Mouse (Mus musculus): ENCODE measurements around the gene Jchain.

DNA sequence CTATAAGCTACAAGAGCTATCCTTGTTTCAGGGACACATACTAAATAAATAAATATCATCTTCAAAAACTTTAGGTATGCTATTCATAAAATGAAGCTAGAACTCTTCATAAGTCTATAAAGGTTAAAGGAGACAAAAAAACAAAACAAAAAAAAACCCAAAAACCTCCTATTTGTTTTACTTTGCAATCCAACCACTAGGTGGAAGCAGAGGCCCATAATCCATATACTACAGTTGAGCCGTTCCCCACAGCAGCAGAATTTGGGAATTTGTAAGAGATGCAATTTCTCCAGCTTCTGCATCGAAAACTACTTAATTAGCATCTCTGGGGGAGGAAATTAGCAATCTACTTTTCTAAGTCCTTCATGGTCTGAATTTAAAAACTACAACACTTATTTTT, 8.5 kb downstream of the Jchain start:
- TF ChIP-seq CTCF (IDR thresholded peaks at IDR 0.05; ENCODE audit: insufficient read depth, low read length) = no peak
- no peak for TF ChIP-seq POLR2A (IDR thresholded peaks at IDR 0.05; ENCODE audit: borderline replicate concordance, extremely low read depth, low read depth, low read length)

All from lung, adult 2 months (tissue).